Mouse (Mus musculus) hindbrain, embryonic 15.5 days (tissue): ENCODE measurements around the gene Fam227a. TPM values are rescaled to one million over a fixed set of nuclear protein-coding genes. Genes with fewer than 3 reads are reported as not detected.

ENCODE experiments used
- ATAC-seq: fragments of 200-750 bp; cut with Nextera tagmentation; 2 replicates; pipeline ENCODE4 v1.8.0; 2017; ENCODE audit warnings: low read depth, moderate number of reproducible peaks, moderate TSS enrichment; ENCODE audit not compliant: low FRiP score
- H3K27ac ChIP-seq: fragments of 300-500 bp; sonication (generic); replicated peaks from 2 replicates; pipeline ENCODE4 v1.5.1; 2015; ENCODE audit warnings: mild to moderate bottlenecking, inconsistent platforms
- H3K27me3 ChIP-seq: fragments of 300-500 bp; sonication (generic); 2 replicates; pipeline ENCODE4 v1.6.1; 2015; ENCODE audit warnings: control low read depth, inconsistent platforms
- H3K36me3 ChIP-seq: fragments of 300-500 bp; sonication (generic); 2 replicates; pipeline ENCODE4 v1.6.1; 2015; ENCODE audit warnings: control low read depth, inconsistent platforms
- H3K4me1 ChIP-seq: fragments of 300-500 bp; sonication (generic); replicated peaks from 2 replicates; pipeline ENCODE4 v1.6.1; 2015; ENCODE audit warnings: control low read depth, inconsistent platforms
- H3K4me2 ChIP-seq: fragments of 300-500 bp; sonication (generic); 2 replicates; pipeline ENCODE4 v1.6.1; 2015; ENCODE audit warnings: moderate library complexity, mild to moderate bottlenecking, inconsistent platforms
- H3K4me3 ChIP-seq: fragments of 300-500 bp; sonication (generic); 2 replicates; pipeline ENCODE4 v1.5.1; 2015; ENCODE audit warnings: mild to moderate bottlenecking, inconsistent platforms
- H3K9ac ChIP-seq: fragments of 300-500 bp; sonication (generic); 2 replicates; pipeline ENCODE4 v1.6.1; 2015; ENCODE audit warnings: inconsistent platforms
- H3K9me3 ChIP-seq: fragments of 300-500 bp; sonication (generic); 2 replicates; pipeline ENCODE4 v1.6.1; 2016; ENCODE audit warnings: control low read depth, inconsistent platforms
- WGBS: fragments of 180-500 bp; shearing (Covaris S2); methylation state at CpG from one replicate; pipeline ENCODE4 v1.1.7; 2015; 5-methylcytosine and 5-hydroxymethylcytosine counted together
- polyA plus RNA-seq: library from polyadenylated mRNA; unstranded; fragments of >200 nt; fragmentation: Nextera tagmentation; extraction: Ambion mirVana; gene quantifications from 2 replicates; pipeline ENCODE4 v1.2.1, GENCODE M21; 2015

Gene Fam227a
- 4.5 and 4.9 TPM in 2 replicates for polyA plus RNA-seq

DNA sequence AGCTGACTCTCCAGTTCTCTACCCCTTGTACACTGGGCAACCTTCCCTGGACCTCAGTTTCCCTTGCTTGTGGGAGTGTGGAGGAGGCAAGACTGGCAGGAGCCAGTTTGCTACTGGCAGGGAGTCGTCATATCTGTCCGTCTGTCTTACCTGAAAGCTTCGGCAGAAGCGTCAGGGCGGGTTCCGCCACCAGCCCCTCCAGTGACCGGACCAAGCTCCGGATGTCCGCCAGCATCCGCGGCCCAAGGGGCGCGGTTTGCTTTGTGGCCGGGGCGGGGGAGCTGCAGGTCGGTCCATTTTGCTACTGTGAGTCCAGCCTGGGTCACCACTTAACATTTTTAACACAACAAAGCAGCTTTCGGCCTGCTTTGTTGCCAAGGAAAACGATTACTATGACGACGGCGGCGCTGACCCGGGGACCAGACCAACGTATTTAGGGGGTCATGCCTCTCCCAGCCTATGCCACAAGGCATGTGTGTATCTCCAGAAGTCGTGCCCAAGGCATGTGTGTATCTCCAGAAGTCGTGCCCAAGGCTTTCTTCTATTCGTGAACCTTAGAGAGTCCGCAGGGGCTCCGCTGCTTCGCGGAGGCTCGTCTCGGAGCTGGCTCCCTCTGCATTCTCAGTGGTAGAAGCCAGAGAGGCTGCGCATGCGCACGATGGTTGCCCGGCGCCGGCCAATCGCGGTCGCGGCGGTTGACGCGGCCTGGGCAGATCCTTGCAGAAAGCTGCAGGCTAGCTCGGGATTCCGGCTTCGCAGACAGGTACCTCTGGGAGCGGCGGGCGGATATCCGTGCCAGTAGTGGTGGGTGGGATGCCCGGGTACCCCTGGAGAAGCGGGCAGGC is at the start of gene Fam227a, which contains the start of gene Cby1:
Gene Fam227a (minus strand): TSS at position 426 of the 845 bp plus-strand sequence.
Gene Cby1 (plus strand): TSS at position 669 of the 845 bp plus-strand sequence.
- peak within 1 kb of the TSS; percentile 73 for H3K9ac ChIP-seq
- H3K36me3 ChIP-seq, result peaks cover 21% of the 10 kb centered on the region
- H3K27me3 ChIP-seq, result no peaks in the 10 kb centered on the region
- H3K9me3 ChIP-seq, result no peaks in the 10 kb centered on the region
- H3K4me2 ChIP-seq, result peak within 1 kb of the TSS; percentile 85
- H3K4me1 ChIP-seq, result peaks cover 17% of the 10 kb centered on the region
- peak within 1 kb of the TSS; percentile 98 for H3K27ac ChIP-seq
- WGBS, result under 1% methylated on average over 55 of the region's 55 CpGs
- ATAC-seq, result peak; percentile 91
- H3K4me3 ChIP-seq, result peak within 1 kb of the TSS; percentile 77

DNA sequence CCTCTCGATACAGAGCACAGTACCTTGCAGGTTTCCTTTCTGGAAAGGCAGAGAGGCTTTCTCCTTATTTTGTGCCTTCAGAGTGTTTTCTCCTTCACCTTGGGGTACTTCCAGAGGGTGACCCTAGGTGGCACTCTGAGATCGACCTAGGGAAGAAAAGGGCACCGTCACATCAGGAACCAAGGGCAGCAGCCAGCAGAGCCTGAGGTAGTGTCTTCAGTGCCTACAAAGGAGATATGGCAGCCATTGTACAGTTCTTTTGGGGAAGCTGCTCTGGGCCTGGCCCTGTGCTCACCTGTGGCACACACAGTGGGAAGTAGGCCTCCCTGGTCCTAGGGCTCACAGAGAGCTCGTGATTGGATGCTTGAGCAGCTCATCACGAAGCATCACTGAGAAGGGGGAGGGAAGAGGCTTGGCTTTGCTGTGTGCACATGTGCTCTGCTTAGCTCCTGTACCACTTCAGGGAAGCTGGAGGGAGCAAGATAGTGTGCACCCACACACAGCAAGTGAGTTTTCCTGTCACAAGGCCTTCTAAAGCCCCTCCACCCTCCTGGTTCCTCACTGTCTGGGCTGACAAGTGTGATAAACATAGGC is 49.6 kb upstream of the Fam227a start:
- Histone ChIP-seq H3K4me3 (no peak overlapping the region), H3K9ac (no peak overlapping the region), H3K4me2 (no peak overlapping the region), H3K36me3 (peaks cover 37% of the 10 kb centered on the region), H3K9me3 (no peaks in the 10 kb centered on the region), H3K4me1 (no peaks in the 10 kb centered on the region), H3K27ac (no peak overlapping the region), H3K27me3 (no peaks in the 10 kb centered on the region)
- 97% methylated on average over 5 of the region's 5 CpGs for WGBS
- ATAC-seq, result no peak

DNA sequence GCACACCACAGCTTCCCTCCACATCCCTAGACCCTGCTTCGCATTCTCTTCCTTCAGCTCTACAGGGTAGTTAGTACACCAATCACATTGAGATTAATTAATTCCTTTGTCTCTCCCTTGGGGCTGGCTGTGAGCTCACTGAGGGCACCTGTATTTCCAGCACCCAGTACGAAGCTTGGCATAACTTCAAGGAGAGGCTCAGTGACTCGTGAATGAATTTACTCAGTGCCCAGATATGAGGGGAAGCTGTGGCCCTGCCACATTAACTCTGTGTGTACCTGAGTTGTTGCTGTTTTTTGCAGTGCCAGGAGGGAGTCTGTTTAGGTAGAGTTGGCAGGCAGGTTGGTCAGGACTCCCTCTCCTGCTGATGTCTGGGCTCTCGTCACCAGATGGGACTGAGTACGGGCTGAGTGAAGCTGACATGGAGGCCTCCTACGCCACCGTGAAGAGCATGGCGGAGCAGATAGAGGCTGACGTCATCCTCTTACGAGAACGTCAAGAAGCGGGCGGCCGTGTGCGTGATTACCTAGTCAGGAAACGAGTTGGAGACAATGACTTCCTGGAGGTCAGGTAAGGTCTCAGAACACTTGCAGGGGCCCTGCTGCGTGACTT is 48.0 kb upstream of the Fam227a start:
- Histone ChIP-seq H3K9ac (no peak overlapping the region), H3K4me2 (no peak overlapping the region), H3K4me3 (no peak overlapping the region), H3K36me3 (peaks cover 29% of the 10 kb centered on the region), H3K27me3 (no peaks in the 10 kb centered on the region), H3K27ac (no peak overlapping the region), H3K9me3 (no peaks in the 10 kb centered on the region), H3K4me1 (no peaks in the 10 kb centered on the region)
- ATAC-seq, result no peak
- 87% methylated on average over 17 of the region's 17 CpGs for WGBS

DNA sequence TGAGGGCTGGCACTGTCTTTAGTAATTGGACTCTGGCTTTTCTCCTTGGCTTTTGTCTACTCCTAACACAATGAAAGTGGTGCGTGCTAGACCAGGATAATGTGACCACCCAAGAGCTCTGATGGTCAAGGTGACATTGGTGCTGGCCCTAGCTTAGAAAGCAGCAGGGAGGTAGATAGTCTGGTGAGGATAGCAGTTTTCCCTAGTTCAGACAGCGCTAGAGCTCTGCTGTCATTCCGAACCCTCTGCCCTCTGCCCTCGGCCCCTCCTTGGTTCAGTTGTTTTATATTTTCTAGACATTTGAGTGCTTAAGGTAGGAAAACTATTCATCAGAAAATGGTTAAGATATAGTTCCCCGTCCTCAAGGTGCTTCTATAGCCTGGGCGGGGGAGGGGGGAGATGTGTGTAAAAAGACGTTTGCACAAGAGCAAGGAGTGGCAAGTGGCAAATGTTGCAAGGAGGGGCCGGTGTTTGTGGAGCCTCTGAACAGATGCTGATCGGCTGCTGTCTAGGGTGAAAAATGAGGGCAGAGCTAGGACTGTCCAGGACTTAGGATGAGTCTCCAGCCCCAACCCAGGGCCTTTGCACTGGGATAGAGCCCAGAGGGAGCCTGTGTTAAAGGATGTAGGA is 38.9 kb upstream of the Fam227a start:
- WGBS, result 72% methylated on average over 9 of the region's 9 CpGs

DNA sequence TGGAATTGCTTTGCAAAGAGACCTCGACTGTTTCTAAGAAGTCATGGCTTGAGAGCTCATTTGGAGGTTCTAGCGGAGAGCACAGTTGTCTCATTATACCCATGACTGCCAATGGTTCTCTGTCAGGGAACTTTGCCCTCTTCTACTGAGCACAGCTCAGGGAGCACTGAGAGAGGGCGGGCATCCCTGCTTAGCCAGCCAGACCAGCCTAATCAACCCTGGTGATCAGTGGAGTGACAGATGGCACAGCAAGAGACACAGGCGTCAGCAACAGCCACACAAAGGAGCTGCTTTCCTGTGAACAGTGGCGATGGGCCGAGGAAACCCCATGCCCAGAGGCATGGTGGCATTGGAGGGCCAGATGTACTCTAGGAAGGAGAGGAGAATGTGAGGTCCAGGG is 38.3 kb upstream of the Fam227a start:
- Histone ChIP-seq H3K9me3 (no peaks in the 10 kb centered on the region), H3K9ac (no peak overlapping the region), H3K4me1 (peaks cover 28% of the 10 kb centered on the region), H3K4me3 (no peak overlapping the region), H3K27ac (peak overlapping the region; percentile 43), H3K4me2 (no peak overlapping the region), H3K27me3 (no peaks in the 10 kb centered on the region), H3K36me3 (peaks cover 6% of the 10 kb centered on the region; the same call in 1 of the 2 replicates)
- 54% methylated on average over 6 of the region's 6 CpGs for WGBS
- peak; percentile 51 for ATAC-seq

More for the DNA sequence above, 38.9 kb upstream of the Fam227a start:
- H3K4me1 ChIP-seq, result peaks cover 21% of the 10 kb centered on the region
- no peak for ATAC-seq
- H3K36me3 ChIP-seq, result peaks cover 6% of the 10 kb centered on the region; the same call in 1 of the 2 replicates
- H3K27me3 ChIP-seq, result no peaks in the 10 kb centered on the region
- no peak overlapping the region for H3K4me2 ChIP-seq
- H3K27ac ChIP-seq, result peak overlapping the region; percentile 43
- H3K9ac ChIP-seq, result no peak overlapping the region
- no peaks in the 10 kb centered on the region for H3K9me3 ChIP-seq
- no peak overlapping the region for H3K4me3 ChIP-seq

DNA sequence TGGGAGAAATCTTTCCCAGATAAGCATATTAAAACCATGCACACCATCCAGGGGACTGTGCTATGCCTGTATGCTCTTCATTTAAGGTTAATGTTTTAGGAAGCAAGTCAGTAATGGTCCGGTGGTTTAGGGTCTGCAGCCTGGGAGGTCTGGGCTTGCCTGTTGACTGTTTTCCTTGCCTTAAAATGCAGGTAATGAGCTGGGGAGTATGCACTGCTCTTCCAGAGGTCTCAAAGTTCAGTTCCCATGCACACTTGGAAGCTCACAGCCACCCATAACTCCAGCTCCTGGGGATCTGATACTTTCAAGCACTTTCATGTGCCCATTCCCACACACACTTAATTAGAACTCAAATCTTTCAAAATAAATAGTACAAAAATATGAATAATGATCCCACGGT is 37.8 kb upstream of the Fam227a start:
- WGBS, result 92% methylated on average over 2 of the region's 2 CpGs
- ATAC-seq, result no peak
- Histone ChIP-seq H3K36me3 (peaks cover 6% of the 10 kb centered on the region; the same call in 1 of the 2 replicates), H3K9ac (no peak overlapping the region), H3K4me1 (peaks cover 33% of the 10 kb centered on the region), H3K27ac (peak overlapping the region; percentile 43; the same call in 1 of the 2 replicates), H3K27me3 (no peaks in the 10 kb centered on the region), H3K4me2 (no peak overlapping the region), H3K9me3 (no peaks in the 10 kb centered on the region), H3K4me3 (no peak overlapping the region)

DNA sequence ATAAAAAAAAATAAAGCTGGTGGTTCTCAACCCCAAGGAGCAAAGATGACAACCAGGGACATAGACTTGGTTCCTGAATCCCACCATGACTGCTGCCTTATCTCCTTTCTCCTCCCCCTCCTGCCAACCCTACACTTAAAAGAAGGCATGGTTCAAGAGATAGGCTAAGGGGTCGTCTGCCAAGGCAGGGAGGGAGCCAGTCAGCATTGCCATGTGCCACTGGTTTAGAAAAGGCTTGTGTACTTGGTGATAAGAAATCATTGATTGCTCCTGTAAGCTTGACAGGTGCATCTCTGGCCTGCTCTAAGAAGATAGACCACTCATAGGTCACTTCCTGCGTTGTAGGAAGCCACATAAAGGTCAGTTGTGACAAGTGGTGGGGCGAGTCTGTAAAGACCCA is 36.8 kb upstream of the Fam227a start:
- no peak overlapping the region for H3K4me3 ChIP-seq
- no peak overlapping the region for H3K27ac ChIP-seq
- peaks cover 35% of the 10 kb centered on the region for H3K4me1 ChIP-seq
- ATAC-seq, result no peak
- H3K9me3 ChIP-seq, result no peaks in the 10 kb centered on the region
- peaks cover 6% of the 10 kb centered on the region; the same call in 1 of the 2 replicates for H3K36me3 ChIP-seq
- no peak overlapping the region for H3K4me2 ChIP-seq
- no peak overlapping the region for H3K9ac ChIP-seq
- H3K27me3 ChIP-seq, result no peaks in the 10 kb centered on the region
- WGBS, result 78% methylated on average over 3 of the region's 3 CpGs

DNA sequence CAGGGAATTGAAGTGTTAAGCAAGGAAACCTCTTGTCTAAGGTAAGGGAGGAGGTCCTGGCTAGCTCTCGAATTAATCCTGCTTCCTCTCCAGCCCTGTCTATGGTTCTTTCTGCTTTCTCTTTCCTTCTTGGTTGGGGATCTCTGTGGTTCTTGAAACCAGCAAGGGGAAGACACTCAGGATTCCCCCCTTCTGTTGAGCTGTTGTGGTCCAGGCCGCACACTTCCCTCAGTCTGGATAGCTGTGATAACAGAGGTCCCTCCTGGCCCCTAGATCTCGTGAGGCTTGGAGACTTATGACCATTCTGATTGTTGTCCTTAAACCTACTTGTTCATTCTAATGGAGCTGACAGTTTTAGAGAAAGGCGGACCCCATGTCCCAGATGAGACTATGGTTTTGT is 35.8 kb upstream of the Fam227a start:
- WGBS, result 94% methylated on average over 4 of the region's 4 CpGs
- no peaks in the 10 kb centered on the region for H3K9me3 ChIP-seq
- no peak overlapping the region for H3K9ac ChIP-seq
- H3K4me1 ChIP-seq, result peaks cover 41% of the 10 kb centered on the region
- ATAC-seq, result no peak
- no peak overlapping the region for H3K27ac ChIP-seq
- H3K36me3 ChIP-seq, result peaks cover 6% of the 10 kb centered on the region; the same call in 1 of the 2 replicates
- H3K27me3 ChIP-seq, result no peaks in the 10 kb centered on the region
- no peak overlapping the region for H3K4me2 ChIP-seq
- no peak overlapping the region for H3K4me3 ChIP-seq

DNA sequence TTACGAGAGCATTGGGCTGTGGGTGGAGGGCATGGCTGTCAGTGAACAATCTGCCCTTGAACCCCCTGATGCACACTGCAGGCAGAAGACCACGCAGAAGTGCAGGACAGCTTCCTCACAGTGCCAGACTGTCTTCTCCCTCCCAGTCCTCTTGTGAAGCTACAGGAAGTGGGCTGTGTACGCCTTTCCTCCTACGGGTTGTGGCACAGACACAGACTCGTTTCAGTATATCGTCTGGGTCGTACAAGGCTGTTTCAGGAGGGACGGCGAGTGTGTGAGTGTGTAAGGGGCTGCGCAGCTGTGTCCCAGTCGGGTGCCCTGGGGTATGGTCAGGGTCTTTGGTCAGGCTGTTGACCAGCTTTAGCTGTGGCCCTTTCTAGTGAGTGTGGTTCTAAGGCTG is 35.0 kb upstream of the Fam227a start:
- Histone ChIP-seq H3K9me3 (no peaks in the 10 kb centered on the region), H3K36me3 (peaks cover 6% of the 10 kb centered on the region; the same call in 1 of the 2 replicates), H3K4me1 (peaks cover 44% of the 10 kb centered on the region), H3K27ac (no peak overlapping the region), H3K9ac (no peak overlapping the region), H3K4me2 (no peak overlapping the region), H3K4me3 (no peak overlapping the region), H3K27me3 (no peaks in the 10 kb centered on the region)
- WGBS, result 88% methylated on average over 11 of the region's 11 CpGs
- no peak for ATAC-seq

DNA sequence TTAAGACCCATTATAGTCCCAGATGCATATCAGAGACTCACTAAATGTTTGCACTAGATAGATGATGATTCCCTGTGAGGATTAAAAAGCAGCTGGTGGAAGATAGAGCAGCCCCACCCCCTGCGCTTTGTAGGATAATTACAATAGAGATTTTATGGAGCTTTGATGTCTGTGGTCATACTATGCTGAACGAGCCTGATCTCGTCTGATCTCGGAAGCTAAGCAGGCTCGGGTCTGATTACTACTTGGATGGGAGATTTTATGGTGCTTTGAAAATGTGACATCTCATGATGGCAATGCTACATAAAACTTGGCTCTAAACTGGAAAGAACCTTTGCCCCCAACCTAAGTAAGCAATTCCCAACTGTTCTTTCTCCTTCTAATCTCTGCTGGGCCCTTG is 33.6 kb upstream of the Fam227a start:
- peaks cover 49% of the 10 kb centered on the region for H3K4me1 ChIP-seq
- H3K36me3 ChIP-seq, result peaks cover 6% of the 10 kb centered on the region; the same call in 1 of the 2 replicates
- H3K4me3 ChIP-seq, result no peak overlapping the region
- 71% methylated on average over 5 of the region's 5 CpGs for WGBS
- no peaks in the 10 kb centered on the region for H3K9me3 ChIP-seq
- no peak overlapping the region for H3K9ac ChIP-seq
- H3K27me3 ChIP-seq, result no peaks in the 10 kb centered on the region
- H3K4me2 ChIP-seq, result peak overlapping the region; percentile 92
- H3K27ac ChIP-seq, result no peak overlapping the region
- ATAC-seq, result no peak

DNA sequence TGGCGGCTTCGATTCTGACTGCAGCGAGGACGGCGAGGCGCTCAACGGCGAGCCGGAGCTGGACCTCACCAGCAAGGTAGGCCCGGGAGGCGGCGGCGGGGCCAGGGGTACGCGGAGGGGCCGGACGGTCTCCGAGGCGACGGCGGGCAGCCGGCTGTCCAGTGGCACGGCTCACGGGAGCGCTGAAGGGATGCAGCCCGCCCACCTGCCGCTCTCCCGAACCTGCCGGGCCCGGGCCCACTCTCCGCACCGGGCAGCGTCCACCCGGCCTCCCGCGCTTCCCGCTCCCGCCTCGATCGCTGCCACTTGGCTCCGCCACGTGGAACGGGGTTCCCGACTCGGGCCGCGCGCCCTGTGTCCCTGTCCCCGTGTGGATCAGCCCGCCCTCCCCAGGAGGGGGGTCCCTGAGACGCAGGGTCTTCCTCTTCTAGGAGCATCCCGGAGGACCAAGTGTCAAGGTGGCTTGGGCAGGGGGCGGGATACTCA is 32.3 kb upstream of the Fam227a start:
- no peaks in the 10 kb centered on the region for H3K27me3 ChIP-seq
- H3K4me1 ChIP-seq, result peaks cover 50% of the 10 kb centered on the region
- peak overlapping the region; percentile 92 for H3K4me2 ChIP-seq
- peaks cover 3% of the 10 kb centered on the region; the same call in 1 of the 2 replicates for H3K36me3 ChIP-seq
- H3K27ac ChIP-seq, result peak overlapping the region; percentile 86
- peak overlapping the region; percentile 79 for H3K9ac ChIP-seq
- no peaks in the 10 kb centered on the region for H3K9me3 ChIP-seq
- peak; percentile 19; the same call in 1 of the 2 replicates for ATAC-seq
- peak overlapping the region; percentile 76 for H3K4me3 ChIP-seq
- WGBS, result under 1% methylated on average over 49 of the region's 53 CpGs
